Mouse (Mus musculus) activated CD4-positive, CD25-positive, alpha-beta regulatory T cell, adult 4 months (primary cell): ENCODE measurements at regions not wholly inside any gene's neighbourhood (a gene's known extent, or its start where the extent isn't known, plus 50 kb on each side); places are given as distances from the start of the nearest gene placed in this dataset.

Source experiments
- ATAC-seq: one replicate; pipeline ENCODE4 v1.8.0; 2017

DNA sequence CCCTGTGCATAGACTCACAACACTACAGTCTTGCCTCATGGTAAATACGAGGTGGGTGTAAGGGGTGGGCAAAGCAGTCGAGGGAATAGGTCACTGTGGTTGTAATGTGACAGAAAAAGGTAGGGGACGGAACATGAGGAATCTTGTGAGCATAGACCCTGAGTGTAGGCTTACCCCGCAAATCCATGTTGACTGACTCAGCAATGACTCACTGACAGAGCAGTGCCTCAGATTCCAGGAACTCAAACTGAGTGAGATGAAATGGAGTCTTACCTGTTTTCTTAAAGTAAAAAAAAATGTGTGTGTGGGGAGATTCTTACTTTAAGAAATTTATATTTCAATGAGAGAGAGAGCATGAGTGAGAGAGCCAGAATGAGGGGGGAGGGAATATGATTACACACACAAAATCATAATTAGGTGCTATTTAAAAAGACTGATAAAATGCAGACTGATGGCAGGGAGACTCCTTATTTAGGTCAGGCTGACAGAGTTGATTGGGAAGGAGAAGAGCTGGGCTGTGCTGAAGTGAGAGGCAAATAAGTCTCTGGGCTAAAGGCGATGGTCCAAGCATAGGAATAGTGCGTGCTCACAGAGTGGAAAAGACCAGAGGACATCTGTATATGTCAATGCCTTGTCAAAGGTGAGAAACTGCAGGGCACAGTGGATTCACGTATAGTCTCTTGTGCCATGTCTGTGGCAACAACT lies 631.0 kb upstream of the Fam160b2 start:
- ATAC-seq = no peak

DNA sequence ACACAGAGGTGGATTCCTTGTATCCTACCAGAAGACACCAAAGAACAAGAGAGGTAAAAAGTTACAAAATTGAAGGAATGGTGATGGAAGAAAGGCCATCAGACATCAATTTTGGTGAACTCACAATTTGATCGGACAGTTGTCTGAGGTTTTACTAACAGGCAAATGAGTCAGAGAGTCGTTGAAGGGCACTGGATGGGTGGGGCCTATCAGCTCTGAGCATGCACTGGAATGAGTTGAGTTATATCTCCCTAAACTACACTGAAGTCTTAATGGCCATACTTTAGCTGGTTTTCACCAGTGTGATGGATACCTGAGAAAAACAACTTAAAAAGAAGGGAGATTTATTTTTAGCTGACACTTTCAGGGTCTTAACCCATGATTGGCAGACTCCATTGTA lies 630.3 kb upstream of the Fam160b2 start:
- ATAC-seq = no peak

DNA sequence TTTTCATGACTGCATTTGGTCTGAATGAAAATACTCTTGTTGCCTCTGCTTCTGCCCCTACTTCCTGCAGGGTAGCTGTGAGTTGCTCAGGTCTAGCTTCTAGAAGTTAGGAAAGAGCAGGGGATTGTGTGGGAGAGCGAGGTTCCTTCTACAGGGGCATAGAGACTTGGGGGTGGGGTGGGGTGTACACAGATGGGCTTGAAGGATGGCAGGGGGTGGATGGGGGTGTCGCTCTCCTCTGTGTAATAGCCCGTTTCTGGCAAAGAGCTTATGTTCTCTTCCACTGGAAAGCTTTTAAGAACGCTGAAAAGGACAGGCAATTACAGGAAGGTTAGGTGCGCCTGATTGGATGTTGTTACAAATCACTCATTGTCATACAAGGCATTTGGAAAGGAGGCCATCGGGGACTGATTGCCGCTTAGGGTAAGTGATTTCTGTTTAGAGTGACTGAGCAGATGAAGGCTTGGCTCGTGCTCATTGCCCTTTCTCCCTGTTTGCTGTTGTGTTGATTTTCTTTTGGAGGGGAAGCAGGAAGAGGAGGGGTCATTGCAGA lies 629.3 kb upstream of the Fam160b2 start:
- no peak for ATAC-seq

DNA sequence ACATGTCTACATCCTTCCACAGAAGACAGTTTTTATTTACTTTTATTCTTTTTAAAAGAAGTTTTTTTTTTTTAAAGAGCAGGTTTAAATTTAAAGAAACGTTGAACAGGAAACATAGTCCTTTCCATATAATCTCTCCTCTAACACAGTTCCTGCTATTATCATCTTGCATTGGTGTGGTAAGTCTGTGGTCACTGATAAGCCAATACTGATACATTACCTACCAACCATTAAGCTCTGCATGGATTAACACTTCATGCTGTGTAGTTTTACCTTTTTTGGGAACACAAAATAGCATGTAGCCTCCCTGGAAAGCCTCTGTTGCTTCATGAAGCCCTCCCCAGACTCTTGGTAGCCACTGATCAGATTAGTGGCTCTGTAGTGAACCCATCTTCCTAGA lies 617.4 kb upstream of the Fam160b2 start:
- no peak for ATAC-seq

DNA sequence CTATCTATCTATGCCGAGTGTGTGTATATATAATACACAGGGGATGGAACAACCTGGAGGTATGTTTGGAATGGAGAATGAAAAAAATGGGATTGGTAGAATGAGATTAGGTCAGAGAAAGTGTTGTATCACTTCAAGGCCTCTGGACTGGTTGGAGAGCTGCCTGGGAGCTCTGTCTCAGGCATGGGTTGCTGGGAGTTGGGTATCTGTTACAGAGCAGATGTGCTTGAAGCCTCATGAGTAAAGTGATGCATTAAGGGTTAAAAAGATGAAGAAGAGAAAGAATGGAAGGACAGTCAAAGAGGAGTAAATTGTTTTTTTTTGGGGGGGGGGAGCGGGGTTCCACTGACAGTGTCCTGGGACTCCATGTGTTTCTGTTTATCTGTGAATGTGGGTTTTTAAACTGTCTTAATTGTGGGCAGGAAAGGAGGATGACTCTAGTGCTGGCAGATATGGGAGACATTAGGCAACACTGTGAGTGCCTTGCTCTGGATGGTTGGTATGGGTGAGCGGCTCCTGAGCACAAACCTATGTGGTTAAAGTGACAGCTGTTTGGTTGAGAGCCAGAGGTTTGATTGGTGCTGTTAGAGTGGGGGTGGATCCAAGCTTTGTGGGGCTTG lies 611.8 kb upstream of the Fam160b2 start:
- no peak for ATAC-seq

DNA sequence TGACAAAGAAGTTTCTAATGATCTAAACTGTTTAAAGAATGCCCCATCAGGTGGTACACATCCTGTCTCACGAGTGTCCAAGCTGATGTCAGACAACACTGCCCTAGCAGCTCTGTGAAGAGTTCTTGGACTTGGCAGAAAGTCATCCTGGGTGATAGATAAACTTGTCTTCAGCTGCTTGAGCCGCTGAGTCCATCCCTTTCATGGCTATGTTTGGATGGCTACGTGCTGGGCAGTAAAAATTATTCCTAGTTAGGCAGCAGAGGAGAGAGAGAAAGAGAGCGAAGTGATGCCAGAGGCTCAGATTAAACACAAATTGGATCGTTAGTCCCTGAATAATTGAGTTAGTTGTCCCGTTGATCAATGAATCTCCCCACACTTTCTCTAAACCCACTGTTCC lies 603.8 kb upstream of the Fam160b2 start:
- no peak for ATAC-seq

DNA sequence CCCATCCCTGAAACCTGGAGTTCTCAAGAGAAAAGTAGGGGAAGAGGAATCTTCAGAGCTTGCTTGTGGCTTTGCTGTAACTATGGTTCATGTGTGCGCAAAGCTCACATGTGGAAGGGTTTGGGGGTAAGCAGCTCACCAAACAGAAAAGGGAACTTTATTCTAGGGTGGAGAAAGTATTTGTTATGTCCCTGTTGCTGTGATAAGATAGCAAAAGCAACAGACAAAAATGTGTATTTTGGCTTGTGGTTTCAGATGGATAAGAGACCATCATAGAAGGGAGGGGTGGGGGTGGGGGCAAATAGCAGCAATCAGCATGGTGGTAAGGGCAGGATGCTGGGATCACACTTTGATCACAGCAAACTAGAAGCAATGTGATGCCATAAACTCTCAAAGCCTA lies 601.3 kb upstream of the Fam160b2 start:
- ATAC-seq = no peak

DNA sequence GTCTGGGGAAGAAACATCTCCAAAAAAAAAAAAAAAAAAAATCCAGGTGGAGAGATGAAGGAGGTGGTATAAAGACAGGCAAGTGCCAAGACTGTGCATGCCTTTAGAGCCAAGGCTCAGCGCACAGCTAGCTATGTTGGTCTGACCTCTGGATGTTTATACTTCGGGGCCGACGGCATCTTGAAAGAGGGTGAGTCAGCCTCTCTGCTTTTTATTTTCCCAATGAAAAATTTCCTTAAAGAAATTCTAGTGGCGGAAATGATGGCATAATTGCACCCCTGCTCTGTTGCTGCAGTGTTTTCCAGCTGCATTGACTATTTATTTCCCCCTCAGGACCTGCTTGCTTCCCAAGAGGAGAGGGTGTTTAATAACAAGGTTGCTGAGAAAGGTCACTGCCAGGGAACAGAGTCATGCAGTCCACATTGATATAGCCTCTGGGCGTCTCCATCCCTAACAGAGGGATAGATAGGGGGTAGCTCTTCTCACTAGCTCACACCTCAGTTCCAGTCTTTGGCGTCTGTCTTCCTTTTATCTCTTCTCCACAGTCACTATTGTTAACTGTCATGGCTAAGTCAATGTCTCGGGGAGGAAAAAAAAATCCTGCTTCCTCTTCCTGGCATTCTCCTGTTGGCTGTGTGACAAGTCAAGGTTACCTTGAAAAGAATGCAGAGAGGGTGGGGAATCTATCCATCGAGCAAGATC lies 599.7 kb upstream of the Fam160b2 start:
- ATAC-seq = no peak

DNA sequence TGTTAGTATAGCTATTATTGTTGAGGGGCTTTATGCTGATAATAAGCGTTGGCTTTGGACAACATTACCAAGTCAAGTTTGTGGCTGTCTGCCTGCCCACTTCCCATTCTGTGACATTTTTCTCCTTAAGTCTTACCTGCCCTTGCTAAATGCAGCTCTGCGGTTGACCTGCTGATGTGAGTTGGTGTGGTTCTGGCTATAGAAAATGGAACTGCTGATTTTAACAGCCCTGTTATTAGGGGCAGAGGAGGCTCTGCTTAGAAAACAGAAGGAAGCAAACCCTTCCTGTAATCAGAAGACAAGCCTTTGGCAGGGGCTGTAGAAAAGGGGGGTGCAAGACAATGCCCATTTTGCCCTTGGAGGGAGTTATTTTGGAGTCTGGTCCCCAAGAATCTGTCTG lies 594.6 kb upstream of the Fam160b2 start:
- no peak for ATAC-seq

DNA sequence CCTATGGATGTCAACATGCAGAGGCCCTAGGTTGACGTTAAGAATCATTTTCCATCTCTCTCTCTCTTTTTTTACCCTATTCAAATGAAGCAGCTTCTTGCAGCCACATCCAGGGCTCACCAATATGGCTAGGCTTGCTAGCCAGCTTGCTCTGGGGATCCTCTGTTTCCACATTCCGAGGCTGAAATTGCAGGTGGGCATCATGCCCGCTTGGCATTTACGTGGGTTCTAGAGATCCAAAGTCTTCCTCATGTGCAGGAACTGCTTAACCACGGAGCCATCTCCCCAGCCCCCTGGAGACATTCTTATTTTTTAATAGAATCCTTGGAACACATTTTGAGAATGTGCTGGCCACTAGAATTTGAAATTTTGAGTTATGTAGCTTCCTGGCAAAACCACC lies 592.9 kb upstream of the Fam160b2 start:
- ATAC-seq = no peak

DNA sequence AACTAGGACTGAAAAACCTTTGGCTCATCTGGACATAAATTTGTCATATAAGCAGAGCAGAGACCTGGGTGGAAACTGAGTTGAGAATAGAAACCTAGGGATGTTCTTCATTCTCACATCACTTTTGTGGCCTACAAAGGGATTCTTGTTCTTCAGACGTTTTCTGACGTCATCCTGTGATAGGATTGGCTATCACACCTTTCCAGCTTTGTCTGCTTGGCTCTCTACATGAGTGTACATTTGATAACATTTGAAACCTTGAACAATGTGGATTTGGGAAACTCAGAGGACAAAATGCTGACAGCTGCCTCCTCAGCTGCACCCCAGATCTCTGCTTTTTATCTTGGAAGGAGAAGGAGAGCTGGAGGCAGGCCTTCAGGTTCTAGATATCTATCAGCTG lies 589.7 kb upstream of the Fam160b2 start:
- ATAC-seq = no peak

DNA sequence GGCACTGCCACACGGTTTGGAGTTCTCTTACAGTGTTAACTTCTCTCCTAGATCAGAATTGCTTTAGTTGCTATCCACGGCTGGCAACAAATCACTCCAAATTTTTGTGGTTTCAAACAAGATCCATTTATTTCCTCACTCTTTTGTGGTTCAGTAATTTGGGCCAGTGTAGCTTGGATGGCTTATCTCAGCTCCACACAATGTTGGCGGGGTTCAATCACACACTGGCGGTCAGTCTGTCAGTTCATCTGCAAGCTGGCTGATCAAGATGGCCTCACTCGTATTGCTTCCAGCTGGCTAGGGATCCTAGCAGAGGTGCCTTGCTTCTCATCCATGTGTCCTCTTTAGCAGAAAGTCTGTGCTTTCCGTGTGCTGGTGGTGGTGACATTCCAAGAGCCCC lies 577.7 kb upstream of the Fam160b2 start:
- ATAC-seq = no peak

DNA sequence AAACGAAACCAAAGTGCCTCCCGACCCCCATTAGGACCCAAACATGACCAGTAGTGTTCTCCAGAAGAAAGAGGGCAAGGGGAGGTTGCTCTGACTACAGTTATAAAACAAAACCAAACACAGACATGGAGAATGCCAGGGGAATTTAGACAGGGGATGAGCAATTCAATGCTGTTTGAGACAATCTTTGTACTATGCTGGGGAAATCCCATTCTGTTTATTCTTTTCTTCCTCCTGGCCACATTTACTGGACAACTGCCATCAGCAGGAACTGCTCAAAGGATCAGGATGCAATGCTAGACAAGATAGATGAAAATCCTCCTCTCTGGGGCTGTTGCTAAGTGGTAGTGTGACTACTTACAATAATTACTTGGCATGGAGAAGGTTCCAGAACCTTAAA lies 574.5 kb upstream of the Fam160b2 start:
- no peak for ATAC-seq

DNA sequence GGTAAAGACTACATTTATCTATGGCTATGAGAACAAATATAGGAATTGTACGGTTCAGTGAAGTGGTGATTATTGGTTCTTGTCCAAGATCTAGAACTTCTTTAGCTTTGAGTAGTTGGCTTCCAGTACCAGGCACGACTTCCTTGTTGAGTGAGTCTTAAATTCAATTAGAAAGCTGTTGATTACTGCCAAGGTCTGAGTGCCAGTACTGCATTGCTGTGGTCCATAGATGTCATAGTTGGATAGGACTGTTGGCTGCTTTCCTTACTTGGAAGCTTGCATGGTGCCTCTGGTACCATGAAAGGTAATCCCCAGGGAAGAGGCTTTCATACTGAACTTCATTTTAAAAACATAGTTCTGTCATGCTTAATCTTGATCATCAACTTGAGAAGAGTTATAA lies 559.9 kb upstream of the Fam160b2 start:
- ATAC-seq = no peak

DNA sequence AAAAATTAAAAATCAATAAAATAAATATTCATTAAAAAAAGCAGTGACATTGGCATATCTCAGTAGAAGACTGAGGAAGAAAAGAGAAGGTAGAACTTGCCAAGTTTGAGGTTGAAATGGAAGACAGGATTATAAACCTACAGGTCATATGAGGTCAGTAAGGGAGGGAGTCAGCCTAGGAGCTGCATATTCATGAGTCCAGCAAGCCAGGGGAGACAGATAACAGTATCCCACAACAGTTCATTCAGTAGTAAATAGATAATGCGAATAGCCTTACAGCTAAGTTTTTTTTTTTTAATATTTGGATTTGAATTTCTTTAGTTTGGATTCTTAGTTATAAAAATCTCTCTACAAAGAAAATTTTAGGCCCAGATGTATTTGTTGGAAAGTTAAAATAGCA lies 542.8 kb upstream of the Fam160b2 start:
- no peak for ATAC-seq

DNA sequence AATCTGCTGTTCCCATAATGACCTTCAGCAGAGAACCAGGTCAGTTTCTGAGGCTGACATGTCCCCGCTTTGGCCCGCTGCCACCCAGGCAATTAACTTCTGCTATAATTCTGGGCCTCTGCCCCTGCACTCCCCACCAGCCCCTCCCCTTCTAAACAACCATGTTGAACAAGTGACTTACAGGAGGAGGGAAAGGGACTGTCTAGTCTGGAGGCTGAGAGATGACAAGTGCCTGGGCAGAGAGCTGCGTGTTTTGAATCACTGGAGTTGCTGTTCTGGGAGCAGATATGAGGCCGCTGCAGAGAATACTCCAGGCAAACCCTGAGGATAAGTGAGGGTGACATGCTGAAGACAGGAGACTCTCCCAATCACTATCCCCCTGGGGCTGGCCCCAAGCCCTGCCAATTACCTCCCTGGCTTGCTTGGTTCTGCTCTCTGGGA lies 530.2 kb upstream of the Fam160b2 start:
- no peak for ATAC-seq

DNA sequence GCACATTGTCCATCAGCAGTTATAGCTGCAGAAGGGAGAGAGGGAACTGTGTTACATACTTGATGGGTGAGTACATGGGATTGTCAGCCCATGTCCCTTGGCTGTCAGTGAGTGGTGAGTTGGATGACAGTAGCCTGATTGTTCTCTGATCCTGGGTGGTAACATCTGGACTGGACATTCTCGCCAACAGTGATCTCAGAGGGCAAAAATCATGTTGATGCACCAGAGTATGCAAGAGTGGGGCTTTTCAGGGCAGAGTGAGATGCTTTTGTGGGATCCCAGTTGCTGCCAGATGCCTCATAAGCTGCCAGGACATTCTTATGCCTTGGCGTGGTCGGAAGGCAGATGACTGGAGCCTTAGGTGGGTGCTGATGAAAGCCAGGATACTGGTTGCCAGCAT lies 528.9 kb upstream of the Fam160b2 start:
- ATAC-seq = no peak

DNA sequence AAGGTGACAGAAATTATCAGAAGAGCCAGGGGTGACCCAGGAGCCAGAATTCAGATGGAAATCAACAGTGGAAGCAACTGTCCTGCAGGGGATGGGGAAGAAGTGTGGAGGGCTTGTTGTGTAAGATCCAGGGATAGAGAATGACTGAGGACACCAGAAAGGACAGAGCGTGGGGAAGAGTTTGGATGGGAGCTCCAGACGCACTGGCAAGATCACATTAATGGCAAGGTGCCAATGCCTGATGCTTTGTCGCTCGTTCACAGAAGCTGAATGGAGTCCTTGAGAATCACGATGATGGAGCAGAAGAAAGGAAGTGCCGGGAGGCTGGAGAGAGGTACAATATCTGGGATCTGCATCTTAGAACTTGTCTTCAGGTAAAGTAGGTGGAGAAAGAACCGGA lies 519.0 kb upstream of the Fam160b2 start:
- no peak for ATAC-seq

DNA sequence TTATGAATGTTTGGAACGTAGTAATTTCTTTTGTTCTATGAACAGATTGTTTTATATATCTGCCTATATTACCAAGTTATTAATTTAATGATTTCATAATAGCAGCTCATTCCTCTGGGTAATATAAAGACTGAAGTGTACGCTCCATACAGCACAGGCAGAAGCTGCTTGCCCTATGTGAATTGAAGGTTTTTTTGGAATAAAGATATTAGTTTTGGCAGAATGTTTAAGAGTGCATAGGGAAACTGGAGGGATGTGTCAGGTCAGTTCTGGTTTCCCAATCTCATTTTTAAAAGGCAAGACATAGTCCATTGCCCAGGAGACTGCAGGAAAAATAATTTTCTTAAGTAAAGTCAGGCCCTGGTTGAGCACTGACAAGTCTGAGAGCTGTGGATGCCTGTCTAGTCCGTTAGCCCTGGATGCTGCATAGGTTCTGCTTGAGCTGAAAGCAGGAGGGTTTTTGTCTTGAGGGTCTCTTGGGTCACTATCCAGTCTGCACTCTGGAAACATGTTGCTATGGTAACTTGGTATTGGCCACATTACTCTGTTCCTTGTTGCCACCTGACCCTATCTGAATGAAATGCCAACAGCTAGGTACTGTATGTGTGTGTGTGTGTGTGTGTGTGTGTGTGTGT lies 516.3 kb upstream of the Fam160b2 start:
- no peak for ATAC-seq

DNA sequence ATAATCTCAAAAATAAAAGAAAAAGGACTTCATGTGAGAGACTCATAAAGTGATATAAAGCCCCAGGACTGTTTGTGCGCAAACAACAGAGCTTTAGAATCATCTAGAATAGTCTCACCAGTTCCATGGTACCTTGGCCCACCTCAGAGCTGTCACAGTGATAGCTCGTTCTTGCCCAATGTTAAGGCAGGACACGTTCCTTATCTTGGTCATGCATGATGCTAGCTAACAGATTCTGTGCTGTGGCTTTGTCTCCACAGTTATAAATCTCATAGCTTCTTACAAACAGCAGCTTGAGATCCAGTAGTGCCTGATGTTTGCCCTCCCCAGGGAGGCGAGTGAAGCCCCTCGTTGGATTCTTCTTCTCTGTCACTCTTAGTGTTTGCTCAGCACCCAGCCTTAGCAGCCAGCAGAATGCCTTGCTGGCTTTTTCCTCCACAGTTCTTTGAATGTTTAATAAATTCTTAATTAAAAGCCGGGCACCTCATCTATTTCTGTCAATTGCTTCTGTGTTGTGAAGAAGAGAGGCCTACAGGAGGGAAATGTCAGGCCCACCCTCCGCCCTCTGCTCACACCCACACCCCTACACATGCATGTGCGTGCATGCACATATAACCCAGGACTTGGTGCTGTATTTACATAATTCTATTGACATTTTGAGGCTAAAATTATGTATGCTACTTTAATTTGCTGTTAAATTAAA lies 515.6 kb upstream of the Fam160b2 start:
- ATAC-seq = no peak

DNA sequence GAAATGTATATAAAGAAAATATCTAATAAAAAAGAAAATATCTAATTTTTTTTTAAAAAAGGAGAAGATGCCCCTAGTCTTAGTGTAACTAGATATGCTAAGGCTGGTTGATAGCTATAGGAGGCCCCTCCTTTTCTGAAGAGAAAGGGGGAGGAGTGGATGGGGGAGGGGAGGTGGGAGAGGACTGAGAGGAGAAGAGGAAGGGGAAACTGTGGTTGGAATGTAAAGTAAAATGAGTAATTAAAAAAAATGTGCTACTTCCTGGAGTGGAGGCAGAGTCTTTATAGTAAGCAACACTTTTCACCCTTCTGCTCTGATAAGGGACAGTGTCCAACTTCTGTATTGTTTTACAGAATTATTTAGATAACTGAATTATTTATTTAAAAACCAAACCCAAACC lies 513.6 kb upstream of the Fam160b2 start:
- no peak for ATAC-seq

DNA sequence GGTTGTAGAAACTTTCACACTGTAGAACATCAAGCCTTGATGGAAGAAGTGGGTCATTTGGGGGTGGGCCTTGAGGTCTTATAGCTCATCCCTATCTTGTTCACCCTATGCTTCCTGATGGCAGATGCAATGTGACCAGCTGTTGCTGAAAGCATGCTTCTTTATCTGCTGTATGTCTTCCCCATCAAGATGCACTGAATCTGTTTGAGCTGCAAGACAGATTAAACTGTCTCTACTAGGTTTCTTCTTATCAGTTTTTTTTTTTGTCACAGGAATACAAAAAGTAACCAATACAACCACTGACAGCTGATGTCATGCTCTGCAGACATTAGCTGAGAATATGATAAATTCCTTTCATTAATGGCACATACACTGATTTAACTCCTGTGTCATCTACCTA lies 505.0 kb upstream of the Fam160b2 start:
- ATAC-seq = no peak

DNA sequence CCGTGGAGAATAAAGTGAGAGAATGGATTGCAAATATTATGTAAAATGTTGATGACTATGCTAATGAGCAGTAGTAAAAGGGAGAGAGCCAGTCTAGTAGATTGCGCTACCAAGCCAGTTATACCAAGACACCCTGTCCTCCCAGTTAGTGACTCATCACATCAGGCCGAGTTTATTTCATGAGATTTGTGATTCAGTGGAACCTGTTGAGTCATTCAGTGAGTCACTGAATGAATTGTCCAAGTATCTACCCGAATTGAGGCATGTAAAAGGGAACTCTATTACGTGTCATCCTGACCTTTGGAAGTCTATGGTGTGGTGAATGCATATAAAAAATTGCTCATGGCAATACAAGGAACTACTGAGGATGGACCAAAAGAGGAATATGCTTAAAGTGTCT lies 504.3 kb upstream of the Fam160b2 start:
- ATAC-seq = no peak
